Mouse (Mus musculus): ENCODE data around the gene Reln. TPM values are rescaled to one million over a fixed set of nuclear protein-coding genes. Genes with fewer than 3 reads are reported as not detected.

Reln gene
- polyA plus RNA-seq, 1 experiment from 2014 or later, result 41.3 TPM

DNA sequence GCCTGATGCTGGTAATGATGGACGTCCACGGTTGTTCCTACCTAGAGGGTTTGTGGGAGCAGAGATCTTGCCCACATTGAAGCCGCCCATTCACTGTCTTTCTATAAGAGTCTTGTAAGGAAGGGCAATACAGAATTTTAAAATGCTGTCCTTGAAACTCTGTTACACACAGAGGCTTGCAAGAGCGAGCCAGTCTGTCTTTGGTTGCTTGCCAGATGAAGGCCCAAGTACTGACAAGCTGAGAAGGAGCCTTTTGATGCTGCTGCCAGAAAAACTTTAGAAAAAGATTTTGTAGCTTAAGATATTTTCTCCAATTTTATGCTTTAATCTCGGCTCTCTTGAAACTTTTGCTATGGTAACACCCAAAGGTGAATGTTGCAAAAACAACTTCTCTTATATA, 356.8 kb downstream of the Reln start:
- H3K27me3 ChIP-seq (replicated peaks; ENCODE audit: control insufficient read depth, insufficient read depth, low read length), result no peaks in the 10 kb centered on the region
- no peak overlapping the region for H3K4me2 ChIP-seq (ENCODE audit: low read length)
- no peaks in the 10 kb centered on the region for H3K9me3 ChIP-seq (ENCODE audit: control insufficient read depth, low read length)
- no peaks in the 10 kb centered on the region for H3K36me3 ChIP-seq (ENCODE audit: control insufficient read depth, insufficient read depth, low read length)
- H3K4me1 ChIP-seq (ENCODE audit: control insufficient read depth, insufficient read depth, low read depth, low read length), result no peaks in the 10 kb centered on the region
- H3K27ac ChIP-seq (ENCODE audit: low read depth, low read length), result no peak overlapping the region
- WGBS, result 79% methylated on average over 5 of the region's 5 CpGs
- no peak overlapping the region for H3K4me3 ChIP-seq (ENCODE audit: low read length)
- no peak for ATAC-seq
- H3K9ac ChIP-seq (ENCODE audit: low read depth, low read length), result no peak overlapping the region

DNA sequence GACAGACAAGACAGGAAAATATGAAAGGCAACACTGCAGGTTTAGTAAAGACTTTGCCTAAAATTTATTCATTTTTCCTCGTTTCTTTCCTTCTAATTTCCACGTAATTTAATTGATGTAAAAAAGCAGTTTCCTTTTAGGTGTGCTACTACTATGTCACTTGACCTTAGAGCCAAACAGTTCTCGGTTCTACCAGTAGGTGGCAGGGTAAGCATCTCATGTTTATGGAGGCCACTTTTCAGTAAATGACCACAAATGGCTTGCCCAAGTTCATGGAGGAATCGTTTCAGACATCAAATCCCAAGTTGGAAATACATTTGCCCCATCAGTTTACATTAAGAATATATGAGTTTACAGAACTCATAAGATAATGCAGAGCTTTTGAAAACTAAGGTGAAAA, 358.2 kb downstream of the Reln start:
- no peak overlapping the region for H3K4me2 ChIP-seq (ENCODE audit: low read length)
- H3K9ac ChIP-seq (ENCODE audit: low read depth, low read length), result no peak overlapping the region
- H3K27me3 ChIP-seq (replicated peaks; ENCODE audit: control insufficient read depth, insufficient read depth, low read length), result no peaks in the 10 kb centered on the region
- H3K4me3 ChIP-seq (ENCODE audit: low read length), result no peak overlapping the region
- WGBS, result 51% methylated on average over 4 of the region's 4 CpGs
- no peaks in the 10 kb centered on the region for H3K9me3 ChIP-seq (ENCODE audit: control insufficient read depth, low read length)
- H3K4me1 ChIP-seq (ENCODE audit: control insufficient read depth, insufficient read depth, low read depth, low read length), result no peaks in the 10 kb centered on the region
- ATAC-seq, result no peak
- H3K27ac ChIP-seq (ENCODE audit: low read depth, low read length), result no peak overlapping the region
- no peaks in the 10 kb centered on the region for H3K36me3 ChIP-seq (ENCODE audit: control insufficient read depth, insufficient read depth, low read length)

DNA sequence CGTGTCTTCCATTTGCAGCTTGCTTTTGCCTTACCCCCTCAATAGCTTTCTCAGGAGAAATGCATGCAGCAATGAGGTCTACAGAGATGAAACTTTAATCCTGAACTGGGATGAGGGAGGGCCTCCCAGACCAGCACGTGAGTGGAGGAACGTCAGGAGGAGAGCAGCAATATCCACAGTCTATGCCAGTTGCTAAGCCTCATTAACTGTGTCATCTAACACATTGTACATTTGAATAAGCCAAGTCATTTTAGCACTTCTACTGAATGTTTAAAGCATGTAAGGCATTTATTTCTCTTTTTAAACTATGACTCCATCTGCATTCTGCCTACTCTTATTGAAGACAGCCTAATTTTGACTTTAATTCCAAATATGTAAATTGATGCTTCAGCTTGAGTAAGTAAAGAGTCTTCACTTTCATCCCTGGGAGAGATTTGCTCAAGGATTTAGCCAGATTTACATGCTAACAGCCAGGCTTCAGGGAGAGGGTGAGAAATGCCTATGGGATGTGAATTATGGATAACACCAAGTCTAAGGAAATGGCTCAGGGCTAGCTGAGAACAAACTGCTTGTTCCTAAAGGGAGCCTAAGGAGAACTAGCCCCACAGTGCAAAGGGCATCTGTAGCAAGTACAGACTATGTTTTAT, 361.4 kb downstream of the Reln start:
- WGBS, result 68% methylated on average over 3 of the region's 3 CpGs

DNA sequence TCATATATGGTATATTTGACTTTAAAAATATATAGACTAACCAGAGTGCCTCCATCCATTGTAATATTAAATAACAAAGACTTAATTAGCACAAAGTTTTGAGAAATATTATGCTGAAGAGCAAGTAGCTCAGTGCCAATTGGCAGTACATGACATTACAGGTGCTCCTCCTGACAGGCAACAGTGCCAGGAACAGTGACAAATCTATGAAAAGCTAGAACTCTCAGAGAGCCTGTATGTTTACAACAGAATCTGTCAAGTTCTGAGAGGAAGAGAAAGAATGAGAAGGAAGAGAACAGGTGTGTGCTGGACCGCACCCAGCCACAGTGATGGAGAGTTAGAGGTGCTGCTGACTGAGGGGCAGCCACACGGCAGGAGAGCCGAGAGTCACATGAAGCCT, 363.3 kb downstream of the Reln start:
- no peak overlapping the region for H3K4me3 ChIP-seq (ENCODE audit: low read length)
- no peak overlapping the region for H3K9ac ChIP-seq (ENCODE audit: low read depth, low read length)
- no peak for ATAC-seq
- whole genome bisulfite sequencing, result 92% methylated on average over 3 of the region's 3 CpGs
- H3K9me3 ChIP-seq (ENCODE audit: control insufficient read depth, low read length), result no peaks in the 10 kb centered on the region
- no peak overlapping the region for H3K4me2 ChIP-seq (ENCODE audit: low read length)
- no peaks in the 10 kb centered on the region for H3K4me1 ChIP-seq (ENCODE audit: control insufficient read depth, insufficient read depth, low read depth, low read length)
- H3K27ac ChIP-seq (ENCODE audit: low read depth, low read length), result no peak overlapping the region
- no peaks in the 10 kb centered on the region for H3K27me3 ChIP-seq (replicated peaks; ENCODE audit: control insufficient read depth, insufficient read depth, low read length)
- H3K36me3 ChIP-seq (ENCODE audit: control insufficient read depth, insufficient read depth, low read length), result no peaks in the 10 kb centered on the region

More for the DNA sequence above, 361.4 kb downstream of the Reln start:
- ATAC-seq, result no peak
- H3K27me3 ChIP-seq (replicated peaks; ENCODE audit: control insufficient read depth, insufficient read depth, low read length), result no peaks in the 10 kb centered on the region
- no peak overlapping the region for H3K4me3 ChIP-seq (ENCODE audit: low read length)
- H3K9ac ChIP-seq (ENCODE audit: low read depth, low read length), result no peak overlapping the region
- H3K4me1 ChIP-seq (ENCODE audit: control insufficient read depth, insufficient read depth, low read depth, low read length), result no peaks in the 10 kb centered on the region
- H3K4me2 ChIP-seq (ENCODE audit: low read length), result no peak overlapping the region
- H3K9me3 ChIP-seq (ENCODE audit: control insufficient read depth, low read length), result no peaks in the 10 kb centered on the region
- no peak overlapping the region for H3K27ac ChIP-seq (ENCODE audit: low read depth, low read length)
- H3K36me3 ChIP-seq (ENCODE audit: control insufficient read depth, insufficient read depth, low read length), result no peaks in the 10 kb centered on the region

DNA sequence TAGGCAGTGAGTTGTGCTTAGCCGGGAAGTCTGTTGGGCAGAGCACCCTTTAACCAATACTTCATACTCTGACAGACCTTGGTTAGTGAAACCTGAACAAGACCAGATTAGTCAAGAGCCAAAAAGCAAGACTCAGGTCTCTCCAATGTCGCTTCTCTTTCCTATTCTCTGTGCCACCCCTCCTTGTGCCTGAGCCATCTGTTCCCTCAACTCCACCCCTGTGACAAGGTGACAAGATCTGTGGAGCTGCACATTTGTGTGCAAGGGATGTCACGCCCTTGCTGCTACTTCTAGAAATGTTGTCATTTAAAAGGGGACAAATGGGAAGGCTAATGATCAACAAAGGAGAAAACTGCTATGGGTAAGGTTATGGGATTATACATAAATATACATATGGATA, 364.0 kb downstream of the Reln start:
- no peak overlapping the region for H3K27ac ChIP-seq (ENCODE audit: low read depth, low read length)
- H3K27me3 ChIP-seq (replicated peaks; ENCODE audit: control insufficient read depth, insufficient read depth, low read length), result no peaks in the 10 kb centered on the region
- no peak for ATAC-seq
- 77% methylated on average over 3 of the region's 3 CpGs for WGBS
- no peaks in the 10 kb centered on the region for H3K4me1 ChIP-seq (ENCODE audit: control insufficient read depth, insufficient read depth, low read depth, low read length)
- H3K9ac ChIP-seq (ENCODE audit: low read depth, low read length), result no peak overlapping the region
- H3K36me3 ChIP-seq (ENCODE audit: control insufficient read depth, insufficient read depth, low read length), result no peaks in the 10 kb centered on the region
- no peak overlapping the region for H3K4me2 ChIP-seq (ENCODE audit: low read length)
- no peaks in the 10 kb centered on the region for H3K9me3 ChIP-seq (ENCODE audit: control insufficient read depth, low read length)
- H3K4me3 ChIP-seq (ENCODE audit: low read length), result no peak overlapping the region

DNA sequence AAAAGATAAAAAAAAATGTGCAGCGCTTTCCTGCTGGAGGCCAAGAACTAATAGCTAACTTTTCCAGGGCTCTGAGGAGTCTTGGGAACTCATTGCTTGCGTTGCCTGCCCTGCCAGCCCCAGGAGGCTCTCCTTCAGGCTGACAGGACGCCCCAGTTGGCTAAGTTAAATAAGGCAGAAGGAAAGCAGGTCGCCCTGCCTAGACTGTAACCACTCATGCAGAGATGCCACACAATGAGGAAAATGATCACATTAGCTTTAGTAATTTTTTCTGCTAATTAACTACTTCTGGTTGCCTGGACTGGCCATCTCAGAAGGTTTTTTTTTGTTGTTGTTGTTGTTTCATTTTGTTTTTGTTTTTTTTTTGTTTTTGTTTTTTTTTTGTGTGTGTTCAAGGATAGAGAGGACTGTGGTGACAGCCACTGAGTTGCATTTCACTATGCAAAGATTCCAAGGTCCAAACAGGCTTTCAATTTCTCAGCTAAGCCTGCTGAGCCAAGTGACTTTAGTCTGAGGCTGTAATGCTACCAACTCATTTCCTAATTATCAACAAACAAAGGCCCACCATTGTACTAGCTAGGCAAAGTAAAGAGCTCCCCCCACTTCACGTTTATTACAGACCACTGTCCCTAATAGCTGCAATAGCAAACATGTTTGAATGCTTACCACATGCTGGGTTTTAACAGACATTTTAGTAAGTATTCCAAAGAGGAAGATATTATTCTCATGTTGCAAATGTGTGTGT, 371.1 kb downstream of the Reln start:
- ATAC-seq, result 0 out of 2 replicates have a peak, but pooled peaks have one; percentile 67
- H3K36me3 ChIP-seq (ENCODE audit: control insufficient read depth, insufficient read depth, low read length), result no peaks in the 10 kb centered on the region
- H3K27me3 ChIP-seq (replicated peaks; ENCODE audit: control insufficient read depth, insufficient read depth, low read length), result no peaks in the 10 kb centered on the region
- WGBS, result 27% methylated on average over 5 of the region's 5 CpGs
- H3K27ac ChIP-seq (ENCODE audit: low read depth, low read length), result no peak overlapping the region
- H3K4me2 ChIP-seq (ENCODE audit: low read length), result no peak overlapping the region
- H3K4me3 ChIP-seq (ENCODE audit: low read length), result no peak overlapping the region
- H3K9ac ChIP-seq (ENCODE audit: low read depth, low read length), result no peak overlapping the region
- H3K9me3 ChIP-seq (ENCODE audit: control insufficient read depth, low read length), result no peaks in the 10 kb centered on the region
- H3K4me1 ChIP-seq (ENCODE audit: control insufficient read depth, insufficient read depth, low read depth, low read length), result no peaks in the 10 kb centered on the region

DNA sequence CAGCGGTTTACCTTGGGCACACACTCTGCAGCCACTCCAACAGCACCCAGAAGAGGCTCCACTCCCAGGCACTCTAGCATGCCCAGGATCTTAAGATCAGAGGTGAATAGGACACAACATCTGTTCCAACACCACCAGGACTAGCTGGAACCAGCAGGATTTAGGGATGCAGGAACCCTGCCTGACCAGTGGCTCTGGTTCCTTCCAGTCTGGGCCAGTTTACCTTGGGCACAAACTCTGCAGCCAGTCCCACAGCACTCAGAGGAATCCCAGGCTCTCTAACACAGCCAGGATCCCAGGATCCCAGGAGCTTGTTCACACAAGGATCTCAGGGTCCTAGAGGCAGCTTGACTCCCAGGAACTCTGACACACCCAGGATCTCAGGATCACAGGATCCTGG, 382.7 kb downstream of the Reln start:
- Histone ChIP-seq H3K36me3 (ENCODE audit: control insufficient read depth, insufficient read depth, low read length) (no peaks in the 10 kb centered on the region), H3K9ac (ENCODE audit: low read depth, low read length) (no peak overlapping the region), H3K27me3 (replicated peaks; ENCODE audit: control insufficient read depth, insufficient read depth, low read length) (no peaks in the 10 kb centered on the region), H3K4me1 (ENCODE audit: control insufficient read depth, insufficient read depth, low read depth, low read length) (no peaks in the 10 kb centered on the region), H3K27ac (ENCODE audit: low read depth, low read length) (no peak overlapping the region), H3K4me2 (ENCODE audit: low read length) (no peak overlapping the region), H3K4me3 (ENCODE audit: low read length) (no peak overlapping the region), H3K9me3 (ENCODE audit: control insufficient read depth, low read length) (no peaks in the 10 kb centered on the region)
- 100% methylated on average over 1 of the region's 1 CpGs for WGBS
- no peak for ATAC-seq

DNA sequence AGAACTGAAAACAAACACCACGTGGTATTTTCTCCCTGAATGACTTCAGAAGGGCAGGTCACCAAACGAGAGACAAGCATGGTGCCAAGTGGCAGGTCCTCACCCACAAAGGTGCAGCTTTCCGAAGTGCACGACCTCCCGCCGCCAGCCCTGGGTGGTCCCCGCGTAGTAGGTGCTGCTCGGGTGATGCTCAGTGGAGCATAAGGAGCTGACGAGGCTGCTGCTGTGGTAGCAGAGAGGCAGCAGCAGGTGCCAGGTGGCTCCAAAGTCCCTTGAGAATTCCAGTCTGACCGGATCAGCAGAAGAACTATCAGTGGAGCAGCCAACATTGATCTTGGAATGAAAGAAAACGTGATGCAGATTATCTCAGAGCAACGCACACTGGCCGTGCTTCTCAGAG, 384.4 kb downstream of the Reln start:
- no peaks in the 10 kb centered on the region for H3K27me3 ChIP-seq (replicated peaks; ENCODE audit: control insufficient read depth, insufficient read depth, low read length)
- WGBS, result 67% methylated on average over 14 of the region's 14 CpGs
- no peak for ATAC-seq
- H3K36me3 ChIP-seq (ENCODE audit: control insufficient read depth, insufficient read depth, low read length), result no peaks in the 10 kb centered on the region
- H3K4me2 ChIP-seq (ENCODE audit: low read length), result no peak overlapping the region
- no peak overlapping the region for H3K4me3 ChIP-seq (ENCODE audit: low read length)
- H3K9me3 ChIP-seq (ENCODE audit: control insufficient read depth, low read length), result no peaks in the 10 kb centered on the region
- no peak overlapping the region for H3K27ac ChIP-seq (ENCODE audit: low read depth, low read length)
- H3K4me1 ChIP-seq (ENCODE audit: control insufficient read depth, insufficient read depth, low read depth, low read length), result no peaks in the 10 kb centered on the region
- no peak overlapping the region for H3K9ac ChIP-seq (ENCODE audit: low read depth, low read length)

DNA sequence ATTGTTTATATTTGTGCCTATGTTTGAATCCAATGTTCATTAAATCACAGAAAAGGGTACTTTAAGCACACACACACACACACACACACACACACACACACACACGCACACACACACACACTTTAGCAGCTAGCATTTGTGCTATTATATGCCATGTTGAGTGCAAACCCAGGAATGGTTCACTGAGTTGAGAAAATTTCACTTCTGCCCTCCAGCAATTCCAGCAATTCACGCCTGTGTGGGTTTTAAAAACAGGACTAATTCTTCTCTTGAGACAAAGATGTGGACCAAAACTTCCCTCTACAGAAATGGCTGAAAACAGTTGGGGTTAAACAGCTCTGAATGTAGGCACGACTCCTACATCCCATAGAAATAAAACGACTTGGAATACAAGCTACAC, 386.9 kb downstream of the Reln start:
- H3K4me3 ChIP-seq (ENCODE audit: low read length), result no peak overlapping the region
- 74% methylated on average over 4 of the region's 4 CpGs for WGBS
- H3K9ac ChIP-seq (ENCODE audit: low read depth, low read length), result no peak overlapping the region
- no peaks in the 10 kb centered on the region for H3K4me1 ChIP-seq (ENCODE audit: control insufficient read depth, insufficient read depth, low read depth, low read length)
- no peaks in the 10 kb centered on the region for H3K36me3 ChIP-seq (ENCODE audit: control insufficient read depth, insufficient read depth, low read length)
- no peak for ATAC-seq
- H3K9me3 ChIP-seq (ENCODE audit: control insufficient read depth, low read length), result no peaks in the 10 kb centered on the region
- no peak overlapping the region for H3K4me2 ChIP-seq (ENCODE audit: low read length)
- H3K27me3 ChIP-seq (replicated peaks; ENCODE audit: control insufficient read depth, insufficient read depth, low read length), result no peaks in the 10 kb centered on the region
- H3K27ac ChIP-seq (ENCODE audit: low read depth, low read length), result no peak overlapping the region
